Mouse (Mus musculus) MEL (cell line): ENCODE results near the gene Snrpd3. TPM values are rescaled to one million over a fixed set of nuclear protein-coding genes. Genes with fewer than 3 reads are reported as not detected.

Experiments
- DNase-seq: peaks from one replicate; pipeline ENCODE4 v3.0.0; 2011; ENCODE audit warnings: low read depth, low spot score
- H3K27ac ChIP-seq: 2 replicates; pipeline ENCODE4 v1.5.1; 2012; ENCODE audit warnings: low read depth, mild to moderate bottlenecking, control low read depth, low read length, moderate library complexity; ENCODE audit not compliant: control insufficient read depth
- H3K27me3 ChIP-seq, 2 experiments: fragments of 150-350 bp in 1 of 2; sonication (generic) in 1 of 2; 2 replicates each; pipeline ENCODE4 v1.6.1; 2012; ENCODE audit warnings: low read length in 2 of 2, mild to moderate bottlenecking in 2 of 2, improper control_type of control experiment in 1 of 2, moderate library complexity in 1 of 2; ENCODE audit not compliant: insufficient read depth in 2 of 2, control insufficient read depth in 1 of 2
- H3K36me3 ChIP-seq, 2 experiments: 2 replicates each; pipeline ENCODE4 v1.6.1; 2012 to 2014; ENCODE audit warnings: low read length in 2 of 2, improper control_type of control experiment in 1 of 2, inconsistent platforms in 1 of 2, mild to moderate bottlenecking in 1 of 2; ENCODE audit not compliant: insufficient read depth in 2 of 2, control insufficient read depth in 1 of 2
- H3K4me1 ChIP-seq, 2 experiments: fragments of 150-350 bp in 1 of 2; sonication (generic) in 1 of 2; 2 replicates each; pipeline ENCODE4 v1.6.1; 2012; ENCODE audit warnings: low read length in 2 of 2, improper control_type of control experiment in 1 of 2, mild to moderate bottlenecking in 1 of 2; ENCODE audit not compliant: insufficient read depth in 2 of 2, control insufficient read depth in 1 of 2
- H3K4me3 ChIP-seq, 2 experiments: fragments of 150-350 bp in 1 of 2; sonication (generic) in 1 of 2; 2 replicates each; pipeline ENCODE4 v1.5.1; 2012; ENCODE audit warnings: low read depth in 2 of 2, low read length in 2 of 2, mild to moderate bottlenecking in 2 of 2, moderate library complexity in 2 of 2, control low read depth in 1 of 2, improper control_type of control experiment in 1 of 2; ENCODE audit not compliant: control insufficient read depth in 1 of 2, insufficient read depth in 1 of 2
- H3K79me2 ChIP-seq: 2 replicates; pipeline ENCODE4 v1.6.1; 2012; ENCODE audit warnings: mild to moderate bottlenecking, low read length, moderate library complexity; ENCODE audit not compliant: control insufficient read depth, poor library complexity, insufficient read depth
- H3K9ac ChIP-seq: 2 replicates; pipeline ENCODE4 v1.6.1; 2012; ENCODE audit warnings: low read depth, mild to moderate bottlenecking, control low read depth, low read length, moderate library complexity; ENCODE audit not compliant: control insufficient read depth, poor library complexity, severe bottlenecking
- H3K9me3 ChIP-seq: fragments of 150-350 bp; sonication (generic); replicated peaks from 2 replicates; pipeline ENCODE4 v1.6.1; 2012; ENCODE audit warnings: mild to moderate bottlenecking, low read length, improper control_type of control experiment, moderate library complexity; ENCODE audit not compliant: insufficient read depth
- CHD1 ChIP-seq: IDR thresholded peaks from 2 replicates; pipeline ENCODE4 v1.6.1; 2012; ENCODE audit warnings: low read depth, mild to moderate bottlenecking, inconsistent platforms, low read length, improper control_type of control experiment
- CHD2 ChIP-seq: IDR thresholded peaks from 2 replicates; pipeline ENCODE4 v1.6.1; 2011; ENCODE audit warnings: low read length, improper control_type of control experiment
- CTCF ChIP-seq, 3 experiments: IDR thresholded peaks in 2 of 3; conservative IDR thresholded peaks in 1 of 3; 2 replicates each; pipeline ENCODE4 v1.5.1; 2011 to 2012; ENCODE audit warnings: low read length in 3 of 3, low read depth in 2 of 3, mild to moderate bottlenecking in 2 of 3, improper control_type of control experiment in 1 of 3, inconsistent platforms in 1 of 3, mixed read lengths in 1 of 3, moderate library complexity in 1 of 3; ENCODE audit not compliant: control insufficient read depth in 1 of 3, insufficient read depth in 1 of 3, poor library complexity in 1 of 3, severe bottlenecking in 1 of 3
- ELF1 ChIP-seq: IDR thresholded peaks from 2 replicates; pipeline ENCODE4 v1.6.1; 2014; ENCODE audit warnings: low read depth, mild to moderate bottlenecking, inconsistent platforms, low read length, improper control_type of control experiment, moderate library complexity
- EP300 ChIP-seq, 2 experiments: IDR thresholded peaks; 2 replicates each; pipeline ENCODE4 v1.6.1; 2011; ENCODE audit warnings: improper control_type of control experiment in 2 of 2, low read length in 2 of 2, low read depth in 1 of 2, mild to moderate bottlenecking in 1 of 2
- GABPA ChIP-seq: IDR thresholded peaks from 2 replicates; pipeline ENCODE4 v1.6.1; 2012; ENCODE audit warnings: low read depth, mild to moderate bottlenecking, inconsistent platforms, low read length, improper control_type of control experiment, moderate library complexity
- GATA1 ChIP-seq: IDR thresholded peaks from 2 replicates; pipeline ENCODE4 v1.6.1; 2011; ENCODE audit warnings: low read depth, low read length, improper control_type of control experiment
- HCFC1 ChIP-seq: IDR thresholded peaks from 2 replicates; pipeline ENCODE4 v1.6.1; 2012; ENCODE audit warnings: low read depth, mild to moderate bottlenecking, inconsistent platforms, low read length, improper control_type of control experiment, moderate library complexity
- JUND ChIP-seq: IDR thresholded peaks from 2 replicates; pipeline ENCODE4 v1.6.1; 2011; ENCODE audit warnings: low read depth, mild to moderate bottlenecking, improper control_type of control experiment, low read length
- KAT2A ChIP-seq: conservative IDR thresholded peaks from 2 replicates; pipeline ENCODE4 v1.6.1; 2012; ENCODE audit warnings: low read depth, low read length, improper control_type of control experiment, inconsistent platforms
- MAX ChIP-seq: IDR thresholded peaks from 2 replicates; pipeline ENCODE4 v1.6.1; 2011; ENCODE audit warnings: low read length, improper control_type of control experiment
- MEF2A ChIP-seq: IDR thresholded peaks from 2 replicates; pipeline ENCODE4 v1.6.1; 2014; ENCODE audit warnings: low read depth, mild to moderate bottlenecking, inconsistent platforms, low read length, improper control_type of control experiment; ENCODE audit not compliant: poor library complexity, insufficient replicate concordance, severe bottlenecking; ENCODE audit errors: extremely low read depth
- MXI1 ChIP-seq: IDR thresholded peaks from 2 replicates; pipeline ENCODE4 v1.6.1; 2011; ENCODE audit warnings: mild to moderate bottlenecking, low read depth, low read length, improper control_type of control experiment
- MYB ChIP-seq: IDR thresholded peaks from 2 replicates; pipeline ENCODE4 v1.6.1; 2011; ENCODE audit warnings: mild to moderate bottlenecking, low read depth, low read length, improper control_type of control experiment
- POLR2A ChIP-seq, 2 experiments: IDR thresholded peaks; 2 replicates each; pipeline ENCODE4 v1.6.1; 2011 to 2012; ENCODE audit warnings: low read length in 2 of 2, mild to moderate bottlenecking in 2 of 2, control low read depth in 1 of 2, improper control_type of control experiment in 1 of 2, low read depth in 1 of 2, moderate library complexity in 1 of 2; ENCODE audit not compliant: control insufficient read depth in 1 of 2, insufficient read depth in 1 of 2, poor library complexity in 1 of 2
- POLR2AphosphoS2 ChIP-seq: IDR thresholded peaks from 2 replicates; pipeline ENCODE4 v1.6.1; 2011; ENCODE audit warnings: low read length, improper control_type of control experiment
- RAD21 ChIP-seq: IDR thresholded peaks from 2 replicates; pipeline ENCODE4 v1.6.1; 2011; ENCODE audit warnings: mild to moderate bottlenecking, low read depth, low read length, improper control_type of control experiment
- RCOR1 ChIP-seq: IDR thresholded peaks from 2 replicates; pipeline ENCODE4 v1.6.1; 2012; ENCODE audit warnings: low read depth, mild to moderate bottlenecking, inconsistent platforms, low read length, improper control_type of control experiment
- SMC3 ChIP-seq: IDR thresholded peaks from 2 replicates; pipeline ENCODE4 v1.6.1; 2011; ENCODE audit warnings: low read depth, low read length, improper control_type of control experiment
- TAL1 ChIP-seq: IDR thresholded peaks from 2 replicates; pipeline ENCODE4 v1.6.1; 2012; ENCODE audit warnings: mild to moderate bottlenecking, inconsistent platforms, low read length, moderate library complexity, mixed read lengths
- TBP ChIP-seq: IDR thresholded peaks from 2 replicates; pipeline ENCODE4 v1.8.0; 2011; ENCODE audit warnings: low read depth, low read length, improper control_type of control experiment
- UBTF ChIP-seq: IDR thresholded peaks from 2 replicates; pipeline ENCODE4 v1.6.1; 2012; ENCODE audit warnings: low read depth, mild to moderate bottlenecking, inconsistent platforms, low read length, improper control_type of control experiment, moderate library complexity, borderline replicate concordance; ENCODE audit not compliant: insufficient read depth
- ZC3H11A ChIP-seq: IDR thresholded peaks from 2 replicates; pipeline ENCODE4 v1.6.1; 2012; ENCODE audit warnings: low read depth, mild to moderate bottlenecking, inconsistent platforms, low read length, improper control_type of control experiment
- ZNF384 ChIP-seq: IDR thresholded peaks from 2 replicates; pipeline ENCODE4 v1.6.1; 2012; ENCODE audit warnings: low read depth, mild to moderate bottlenecking, inconsistent platforms, low read length, improper control_type of control experiment
- polyA plus RNA-seq, 2 experiments: library from polyadenylated mRNA; stranded (reverse) in 1 of 2; unstranded in 1 of 2; fragments of >175 nt in 1 of 2; fragments of >200 nt in 1 of 2; gene quantifications; 2 replicates each; pipeline versions ENCODE4 v1.2.1 to v1.2.4; 2012; ENCODE audit warnings: low replicate concordance in 2 of 2, low read depth in 1 of 2; ENCODE audit not compliant: insufficient read length in 2 of 2, insufficient read depth in 1 of 2, missing spikeins in 1 of 2
- total RNA-seq: library from RNA; depleted of rRNA; stranded (reverse); fragments of 300-350 nt; gene quantifications from 2 replicates; pipeline ENCODE4 v1.2.3, GENCODE M21; 2012

Gene Snrpd3
- total and polyA plus RNA-seq, 3 experiments = 155 to 643 TPM; not detected in 1

- Histone ChIP-seq H3K9me3 (no peaks in the 10 kb centered on the region), H3K79me2 (no peaks in the 10 kb centered on the region), H3K27me3 (no peaks in the 10 kb centered on the region), H3K4me3 (no peak within 1 kb of the TSS), H3K36me3 (peaks cover 0 to 6% of the 10 kb centered on the region in 2 experiments; a peak in 2 of 4 replicates), H3K27ac (no peak within 1 kb of the TSS), H3K9ac (no peak within 1 kb of the TSS), H3K4me1 (peaks cover 2 to 19% of the 10 kb centered on the region in 2 experiments; a peak in 3 of 4 replicates)
- TF ChIP-seq CHD2 (no peak), ZC3H11A (no peak), MXI1 (no peak), POLR2AphosphoS2 (no peak), SMC3 (no peak), GABPA (no peak), CTCF (IDR thresholded peaks at IDR 0.05 in 2 of 3, conservative IDR thresholded peaks at IDR 0.05 in 1 of 3; ENCODE audit: control insufficient read depth in 1 of 3, insufficient read depth in 1 of 3, low read depth in 2 of 3, low read length in 3 of 3, poor library complexity in 1 of 3, severe bottlenecking in 1 of 3) (no peak), MEF2A (no peak), UBTF (no peak), CHD1 (no peak), JUND (no peak), TAL1 (no peak), ELF1 (no peak)
- DNase-seq = no peak
These were observed 42.6 kb downstream of the Snrpd3 start, which contains the start of gene Lrrc75b for GRCm38 (mm10) chr10:75559676-75560548. Gene Lrrc75b, minus strand, starts transcription at chr10:75560330.

DNA sequence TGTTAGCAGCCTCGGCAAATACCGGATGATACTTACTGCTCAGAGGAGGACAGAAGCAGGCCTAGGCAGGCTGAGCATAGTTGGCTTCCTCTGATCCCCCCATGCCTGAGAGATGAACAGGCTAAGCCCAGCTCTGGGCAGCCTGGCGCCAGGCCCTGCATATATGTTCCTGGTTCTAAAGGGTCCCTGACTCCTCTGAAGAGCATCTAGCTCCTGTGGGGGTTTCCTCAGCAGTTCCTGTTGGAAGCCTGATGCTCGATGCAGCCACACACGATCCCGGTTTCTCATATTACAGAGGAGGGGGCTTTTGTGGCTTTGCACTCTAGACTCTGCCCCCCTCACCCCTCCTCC is 43.2 kb downstream of the Snrpd3 start:
- Histone ChIP-seq H3K27ac (no peak overlapping the region), H3K27me3 (no peaks in the 10 kb centered on the region), H3K9ac (no peak overlapping the region), H3K4me3 (no peak overlapping the region), H3K79me2 (no peaks in the 10 kb centered on the region), H3K9me3 (no peaks in the 10 kb centered on the region), H3K36me3 (peaks cover 0 to 11% of the 10 kb centered on the region in 2 experiments; a peak in 2 of 4 replicates), H3K4me1 (peaks cover 6 to 25% of the 10 kb centered on the region in 2 experiments)
- DNase-seq = no peak
- TF ChIP-seq EP300 (IDR thresholded peaks at IDR 0.05; ENCODE audit: low read depth in 1 of 2, low read length in 2 of 2) (no peak), HCFC1 (no peak), TAL1 (no peak), RAD21 (no peak), TBP (no peak), ZNF384 (no peak), POLR2A (IDR thresholded peaks at IDR 0.05; ENCODE audit: control insufficient read depth in 1 of 2, insufficient read depth in 1 of 2, low read depth in 1 of 2, low read length in 2 of 2, poor library complexity in 1 of 2) (no peak), POLR2AphosphoS2 (no peak), CHD1 (no peak), MYB (no peak), CTCF (IDR thresholded peaks at IDR 0.05 in 2 of 3, conservative IDR thresholded peaks at IDR 0.05 in 1 of 3; ENCODE audit: control insufficient read depth in 1 of 3, insufficient read depth in 1 of 3, low read depth in 2 of 3, low read length in 3 of 3, poor library complexity in 1 of 3, severe bottlenecking in 1 of 3) (no peak), GATA1 (no peak), KAT2A (no peak), RCOR1 (no peak), MAX (no peak), ELF1 (no peak)
